Mouse (Mus musculus): Measurements from ENCODE around the gene Trappc2l. TPM values are rescaled to one million over a fixed set of nuclear protein-coding genes. Genes with fewer than 3 reads are reported as not detected.

Gene Trappc2l
- polyA plus RNA-seq (2014; fragmentation: Illumina TruSeq; extraction: RNeasy Lipid Tissue Mini Kit (QIAGEN cat#74804); ENCODE audit: low replicate concordance), result 1.9 TPM

GRCm38 (mm10) chr8:122611295-122612133 is at the start of gene Trappc2l, which contains the start of gene Galns:
TSS of gene Trappc2l (plus strand) at chr8:122611640.
TSS of gene Galns (minus strand) at chr8:122611463.

DNA sequence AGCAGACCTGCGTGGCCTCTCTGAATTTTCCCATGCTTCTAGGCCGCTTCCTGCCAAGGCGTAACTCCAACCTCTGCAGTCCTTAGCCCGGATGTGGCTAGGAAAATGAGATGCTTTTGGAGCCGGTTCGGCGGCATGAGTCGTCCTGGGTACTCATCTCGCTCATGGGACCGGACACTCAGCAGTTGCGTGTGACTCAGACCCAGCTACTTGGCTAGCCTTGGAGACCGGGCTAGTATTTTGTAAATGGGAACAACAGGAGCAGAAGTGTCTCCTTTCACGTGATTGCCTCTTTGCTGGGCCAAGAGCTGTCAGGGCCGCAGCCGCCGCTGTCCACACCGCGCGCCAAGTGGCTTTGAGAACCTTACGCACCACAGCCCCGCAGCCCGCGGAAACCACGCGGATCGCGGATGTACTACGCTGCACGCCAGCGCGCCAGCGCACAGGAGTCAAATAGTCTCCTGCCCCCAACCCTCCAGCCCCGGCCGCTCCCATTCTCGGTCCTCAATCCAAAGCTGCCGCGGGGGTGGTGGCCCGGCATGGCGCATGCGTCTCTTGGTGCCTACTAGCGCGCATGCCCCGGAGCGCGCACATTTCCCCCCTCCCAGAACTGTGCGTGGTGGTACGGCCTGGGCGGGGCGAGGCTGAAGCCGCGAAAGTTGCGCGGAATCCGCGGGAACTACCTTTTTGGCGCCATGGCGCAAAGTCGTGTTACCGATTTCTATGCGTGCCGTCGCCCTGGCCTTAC is 43.9 kb upstream of the Trappc2l start, which contains the start of gene Cdt1:
Gene Cdt1, plus strand, starts transcription at position 655 of the 748 bp plus-strand sequence.

DNA sequence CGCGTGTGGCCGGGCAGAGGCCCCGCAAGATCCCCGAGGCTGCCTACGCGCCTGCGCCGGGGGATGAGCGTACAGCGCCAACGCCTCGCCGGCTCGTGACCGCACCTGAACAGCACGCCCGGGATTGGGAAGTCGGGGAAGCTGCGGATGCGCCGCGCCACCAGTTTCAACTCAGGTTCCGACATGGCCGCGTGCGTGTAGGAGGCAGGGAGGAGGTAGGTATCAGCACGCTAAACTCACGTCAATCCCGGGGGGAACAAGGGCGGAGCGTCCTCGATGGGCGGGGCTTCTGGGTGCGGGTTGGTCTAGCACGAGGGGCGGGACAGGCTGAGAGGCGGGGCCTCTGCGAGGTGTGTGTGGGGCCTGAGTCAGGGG is 34.8 kb upstream of the Trappc2l start, which contains the start of gene Aprt:
Gene Aprt, minus strand, starts transcription at position 262 of the 375 bp plus-strand sequence.

DNA sequence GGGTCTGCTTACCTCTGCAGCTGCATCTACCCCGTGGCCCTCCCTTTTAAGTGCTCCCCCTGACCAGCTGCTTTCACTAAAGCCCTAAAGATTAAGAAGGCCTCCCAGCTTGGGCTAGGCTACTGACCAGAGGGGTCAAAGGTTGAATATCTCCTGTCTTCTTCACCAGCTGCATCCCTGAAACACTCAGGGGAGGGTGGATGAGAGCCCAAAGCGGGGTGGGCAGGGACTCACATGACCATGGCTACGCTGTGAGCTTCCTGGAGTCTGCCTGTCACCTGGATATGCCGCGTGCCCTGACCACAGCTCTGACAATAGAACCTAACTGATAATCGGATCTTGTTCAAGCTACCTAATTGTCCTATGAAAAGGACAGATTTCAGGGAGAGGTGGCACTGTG is 11.3 kb downstream of the Trappc2l start, which contains the start of gene Pabpn1l:
Gene Pabpn1l, minus strand, starts transcription at position 13 of the 400 bp plus-strand sequence.

Other genes starting within 250 kb of the Trappc2l start
- gene Zc3h18, start 235.0 kb upstream of the Trappc2l start, polyA plus RNA-seq (2014; fragmentation: Illumina TruSeq; extraction: RNeasy Lipid Tissue Mini Kit (QIAGEN cat#74804); ENCODE audit: low replicate concordance), result 13.0 TPM
- gene Il17c, start 189.6 kb upstream of the Trappc2l start, polyA plus RNA-seq (2014; fragmentation: Illumina TruSeq; extraction: RNeasy Lipid Tissue Mini Kit (QIAGEN cat#74804); ENCODE audit: low replicate concordance), result not detected
- gene Cyba, start 178.7 kb upstream of the Trappc2l start, polyA plus RNA-seq (2014; fragmentation: Illumina TruSeq; extraction: RNeasy Lipid Tissue Mini Kit (QIAGEN cat#74804); ENCODE audit: low replicate concordance), result not detected
- not detected for gene Mvd, start 168.2 kb upstream of the Trappc2l start, polyA plus RNA-seq (2014; fragmentation: Illumina TruSeq; extraction: RNeasy Lipid Tissue Mini Kit (QIAGEN cat#74804); ENCODE audit: low replicate concordance)
- gene Snai3, start 150.9 kb upstream of the Trappc2l start, polyA plus RNA-seq (2014; fragmentation: Illumina TruSeq; extraction: RNeasy Lipid Tissue Mini Kit (QIAGEN cat#74804); ENCODE audit: low replicate concordance), result not detected
- gene Rnf166, start 135.6 kb upstream of the Trappc2l start, polyA plus RNA-seq (2014; fragmentation: Illumina TruSeq; extraction: RNeasy Lipid Tissue Mini Kit (QIAGEN cat#74804); ENCODE audit: low replicate concordance), result 10.5 TPM
- not detected for gene Ctu2, start 135.5 kb upstream of the Trappc2l start, polyA plus RNA-seq (2014; fragmentation: Illumina TruSeq; extraction: RNeasy Lipid Tissue Mini Kit (QIAGEN cat#74804); ENCODE audit: low replicate concordance)
- gene Piezo1, start 60.3 kb upstream of the Trappc2l start, polyA plus RNA-seq (2014; fragmentation: Illumina TruSeq; extraction: RNeasy Lipid Tissue Mini Kit (QIAGEN cat#74804); ENCODE audit: low replicate concordance), result 0.26 TPM
- gene Cdt1, start 43.6 kb upstream of the Trappc2l start, polyA plus RNA-seq (2014; fragmentation: Illumina TruSeq; extraction: RNeasy Lipid Tissue Mini Kit (QIAGEN cat#74804); ENCODE audit: low replicate concordance), result 2.0 TPM
- gene Aprt, start 34.7 kb upstream of the Trappc2l start, polyA plus RNA-seq (2014; fragmentation: Illumina TruSeq; extraction: RNeasy Lipid Tissue Mini Kit (QIAGEN cat#74804); ENCODE audit: low replicate concordance), result 1.7 TPM
- 1.4 TPM for gene Galns, start 177 bp upstream of the Trappc2l start, polyA plus RNA-seq (2014; fragmentation: Illumina TruSeq; extraction: RNeasy Lipid Tissue Mini Kit (QIAGEN cat#74804); ENCODE audit: low replicate concordance)
- not detected for gene Pabpn1l, start 11.1 kb downstream of the Trappc2l start, polyA plus RNA-seq (2014; fragmentation: Illumina TruSeq; extraction: RNeasy Lipid Tissue Mini Kit (QIAGEN cat#74804); ENCODE audit: low replicate concordance)
- gene Cbfa2t3, start 87.5 kb downstream of the Trappc2l start, polyA plus RNA-seq (2014; fragmentation: Illumina TruSeq; extraction: RNeasy Lipid Tissue Mini Kit (QIAGEN cat#74804); ENCODE audit: low replicate concordance), result 1.5 TPM
- 0.26 TPM for gene Acsf3, start 163.8 kb downstream of the Trappc2l start, polyA plus RNA-seq (2014; fragmentation: Illumina TruSeq; extraction: RNeasy Lipid Tissue Mini Kit (QIAGEN cat#74804); ENCODE audit: low replicate concordance)
- not detected for gene Cdh15, start 236.3 kb downstream of the Trappc2l start, polyA plus RNA-seq (2014; fragmentation: Illumina TruSeq; extraction: RNeasy Lipid Tissue Mini Kit (QIAGEN cat#74804); ENCODE audit: low replicate concordance)

All from small intestine, adult 10 weeks (tissue).